Comparison of ENCODE assay signal across 9 mouse cellular contexts in genomic region chr1:171122932-171123331, GRCm38 (mm10). TPM values are rescaled to one million over a fixed set of nuclear protein-coding genes. Genes with fewer than 3 reads are reported as not detected.
DNase-seq lines count a peak whose midpoint lies in the region; ATAC-seq and TF ChIP-seq lines count a peak whose summit lies in the region.
"Had no signal": no experiment of that assay in that cellular context is flagged by ENCODE, and none has a peak within 500 bp of the region (broad histone marks: within the 10 kb centered on the region; RNA-seq: fewer than 3 reads in every experiment).

No protein-coding gene starts in this region.

- H3K4me2 ChIP-seq in hindbrain, embryonic 12.5 days (replicated peaks) = no peak overlapping the region
- no peak overlapping the region; the same call in 1 of the 2 replicates for H3K4me2 ChIP-seq in hindbrain, embryonic 14.5 days (replicated peaks)

- no peak overlapping the region for H3K4me3 ChIP-seq in hindbrain, embryonic 12.5 days
- H3K4me3 ChIP-seq in hindbrain, embryonic 14.5 days (replicated peaks; ENCODE audit: low read length) = no peak overlapping the region
- peak overlapping the region; percentile 14 for H3K4me3 ChIP-seq in erythroblast, embryonic 14.5 days (replicated peaks)
- no peak overlapping the region for H3K4me3 ChIP-seq in gastrocnemius, adult 2 months

- ATAC-seq in hindbrain, embryonic 12.5 days (ENCODE audit: low FRiP score) = peak; percentile 53
- no peak for ATAC-seq in hindbrain, embryonic 14.5 days (ENCODE audit: low FRiP score)
- ATAC-seq in monocyte, adult 5-6 weeks (replicated peaks; ENCODE audit: insufficient number of reproducible peaks, low FRiP score, low TSS enrichment, poor library complexity, severe bottlenecking) = peak; percentile 92

- H3K9ac ChIP-seq in hindbrain, embryonic 12.5 days = no peak overlapping the region
- H3K9ac ChIP-seq in hindbrain, embryonic 14.5 days = no peak overlapping the region

- no peaks in the 10 kb centered on the region for H3K27me3 ChIP-seq in hindbrain, embryonic 12.5 days
- no peaks in the 10 kb centered on the region for H3K27me3 ChIP-seq in hindbrain, embryonic 14.5 days (ENCODE audit: control insufficient read depth, insufficient read depth, low read length)
- no peaks in the 10 kb centered on the region for H3K27me3 ChIP-seq in erythroblast, embryonic 14.5 days (ENCODE audit: control insufficient read depth)

- peaks cover 9% of the 10 kb centered on the region; the same call in 1 of the 2 replicates for H3K36me3 ChIP-seq in hindbrain, embryonic 12.5 days
- peaks cover 3% of the 10 kb centered on the region; the same call in 1 of the 2 replicates for H3K36me3 ChIP-seq in hindbrain, embryonic 14.5 days (replicated peaks; ENCODE audit: control insufficient read depth, insufficient read depth)
- H3K36me3 ChIP-seq in erythroblast, embryonic 14.5 days (ENCODE audit: control insufficient read depth) = peaks cover 16% of the 10 kb centered on the region

- H3K27ac ChIP-seq in hindbrain, embryonic 12.5 days = no peak overlapping the region
- H3K27ac ChIP-seq in hindbrain, embryonic 14.5 days = no peak overlapping the region
- H3K27ac ChIP-seq in gastrocnemius, adult 2 months = no peak overlapping the region

- intact Hi-C loops in gastrocnemius, adult 2 months (cut with DNase I) = no loop called here
- intact Hi-C loops in left cerebral cortex, postnatal 36 days (cut with DNase I) = no loop called here

- no peak for TF ChIP-seq CTCF in gastrocnemius, adult 2 months (IDR thresholded peaks at IDR 0.05)

- no peak for DNase-seq in hindbrain, embryonic 14.5 days (ENCODE audit: low spot score)
- peak; percentile 61 for DNase-seq in kidney, postnatal 14 days
- DNase-seq in gastrocnemius, adult 2 months = no peak
- DNase-seq in left cerebral cortex, adult 9 months (ENCODE audit: low spot score in 2 of 2) = no peak
- DNase-seq in left cerebral cortex, postnatal 36 days (ENCODE audit: low spot score in 2 of 2) = no peak

- 32% methylated on average over 7 of the region's 7 CpGs for WGBS in hindbrain, embryonic 12.5 days
- 25% methylated on average over 7 of the region's 7 CpGs for WGBS in hindbrain, embryonic 14.5 days

- peaks cover 4% of the 10 kb centered on the region; the same call in 1 of the 2 replicates for H3K4me1 ChIP-seq in hindbrain, embryonic 12.5 days
- H3K4me1 ChIP-seq in hindbrain, embryonic 14.5 days (replicated peaks; ENCODE audit: control insufficient read depth, insufficient read depth, low read length) = no peaks in the 10 kb centered on the region
- peaks cover 77% of the 10 kb centered on the region for H3K4me1 ChIP-seq in erythroblast, embryonic 14.5 days (ENCODE audit: control insufficient read depth)

- H3K9me3 ChIP-seq in hindbrain, embryonic 12.5 days (replicated peaks) = no peaks in the 10 kb centered on the region
- no peaks in the 10 kb centered on the region for H3K9me3 ChIP-seq in hindbrain, embryonic 14.5 days (ENCODE audit: control insufficient read depth, low read length)
- H3K9me3 ChIP-seq in erythroblast, embryonic 14.5 days (ENCODE audit: control insufficient read depth, low read length) = no peaks in the 10 kb centered on the region

RNA-seq across cellular contexts. Expression of gene Cfap126, which starts 9.2 kb away (rescaled TPM):
- polyA plus RNA-seq in hindbrain, embryonic 12.5 days (2016; fragmentation: Nextera tagmentation; extraction: Ambion mirVana) = 9.8 and 14.1 TPM in 2 replicates
- 11.7 and 20.3 TPM in 2 replicates for polyA plus RNA-seq in hindbrain, embryonic 14.5 days (2014; fragmentation: Nextera tagmentation; extraction: Ambion mirVana)
- 0.37 and 0.64 TPM in 2 replicates for polyA plus RNA-seq in erythroblast, embryonic 14.5 days (2012)
- 1.4 to 6.2 TPM (median 1.6 TPM) in 3 replicates for total RNA-seq in monocyte, adult 5-6 weeks (2017)
- 1 to 10 TPM in 1 of 2 experiments, under 1 TPM in 1; 0.75 to 1.8 TPM for total RNA-seq in gastrocnemius, adult 2 months (2021)
- 1 to 10 TPM in 1 of 2 experiments, not detected in 1; 1.1 TPM for total RNA-seq in left cerebral cortex, postnatal 36 days (2021)
- total RNA-seq: ES-E14 had no signal

RNA-seq across cellular contexts. Expression of gene Sdhc, which starts 27.5 kb away (rescaled TPM):
- polyA plus RNA-seq in hindbrain, embryonic 12.5 days (2016; fragmentation: Nextera tagmentation; extraction: Ambion mirVana) = 214 and 218 TPM in 2 replicates
- 311 and 314 TPM in 2 replicates for polyA plus RNA-seq in hindbrain, embryonic 14.5 days (2014; fragmentation: Nextera tagmentation; extraction: Ambion mirVana)
- 4.9 and 7.2 TPM in 2 replicates for polyA plus RNA-seq in erythroblast, embryonic 14.5 days (2012)
- total RNA-seq in monocyte, adult 5-6 weeks (2017) = 15.7 to 38.4 TPM (median 25.1 TPM) in 3 replicates
- 100 to 1,000 TPM; 635 to 909 TPM for total RNA-seq in gastrocnemius, adult 2 months (2021)
- 100 to 1,000 TPM; 200 to 204 TPM for total RNA-seq in left cerebral cortex, postnatal 36 days (2021)

RNA-seq across cellular contexts. Expression of gene Mpz, which starts 27.6 kb away (rescaled TPM):
- 2.4 and 4.2 TPM in 2 replicates for polyA plus RNA-seq in hindbrain, embryonic 12.5 days (2016; fragmentation: Nextera tagmentation; extraction: Ambion mirVana)
- polyA plus RNA-seq in hindbrain, embryonic 14.5 days (2014; fragmentation: Nextera tagmentation; extraction: Ambion mirVana) = 3.5 and 4.8 TPM in 2 replicates
- polyA plus RNA-seq in erythroblast, embryonic 14.5 days (2012) = not detected in 2 replicates
- not detected in 3 replicates for total RNA-seq in monocyte, adult 5-6 weeks (2017)
- total RNA-seq in gastrocnemius, adult 2 months (2021) = 10 to 100 TPM; 24.7 to 27.7 TPM
- total RNA-seq in left cerebral cortex, postnatal 36 days (2021) = not detected

RNA-seq across cellular contexts. Expression of gene Fcgr3, which starts 58.2 kb away (rescaled TPM):
- 7.2 and 9.1 TPM in 2 replicates for polyA plus RNA-seq in hindbrain, embryonic 12.5 days (2016; fragmentation: Nextera tagmentation; extraction: Ambion mirVana)
- polyA plus RNA-seq in hindbrain, embryonic 14.5 days (2014; fragmentation: Nextera tagmentation; extraction: Ambion mirVana) = 9.6 and 11.6 TPM in 2 replicates
- polyA plus RNA-seq in erythroblast, embryonic 14.5 days (2012) = 0.06 TPM in 1 of 2 replicates, not detected in the other
- total RNA-seq in monocyte, adult 5-6 weeks (2017) = 270 to 442 TPM (median 434 TPM) in 3 replicates
- 1 to 10 TPM; 1.8 to 4.3 TPM for total RNA-seq in gastrocnemius, adult 2 months (2021)
- 10 to 100 TPM in 1 of 2 experiments, 1 to 10 TPM in 1; 9.0 to 13.6 TPM for total RNA-seq in left cerebral cortex, postnatal 36 days (2021)

Comparison
In these comparisons a context has a peak if more than half of its experiments do, and no peak if none do; other contexts are left out.
1. RNA of gene Mpz, which starts 27.6 kb away (total RNA-seq): 24.7 to 27.7 TPM in gastrocnemius, adult 2 months; not detected in monocyte, adult 5-6 weeks and not detected in left cerebral cortex, postnatal 36 days; every median in the first group is over 10 times any median in the second.